Mouse (Mus musculus): ENCODE data around the gene Zdbf2.

DNA sequence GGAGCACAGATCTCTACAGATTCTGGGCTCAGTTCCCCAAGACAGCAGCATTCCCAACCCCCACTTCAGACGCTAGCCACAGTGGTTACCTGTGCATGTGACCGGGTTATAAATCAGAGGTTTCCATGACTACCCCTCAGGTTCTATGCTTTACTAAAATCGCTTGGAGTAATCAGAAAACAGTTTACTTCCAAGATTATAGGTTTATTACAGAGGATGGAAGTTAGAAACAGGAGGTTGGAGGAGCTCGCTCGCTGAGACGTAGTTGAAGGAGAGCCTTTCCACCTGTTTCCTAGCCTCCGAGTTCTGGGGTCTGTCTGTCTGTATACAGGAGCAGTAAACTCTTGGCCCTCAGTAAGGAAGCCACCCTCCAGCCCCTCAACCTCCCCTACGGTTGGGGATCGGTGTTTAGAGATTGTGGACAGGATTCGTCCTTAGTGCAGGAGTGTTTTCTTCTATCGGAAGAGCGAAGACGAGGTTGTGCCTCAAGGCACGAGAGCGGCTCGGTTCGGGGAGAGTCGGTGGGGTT lies 25.2 kb upstream of the Zdbf2 start:
- TF ChIP-seq EP300 (IDR thresholded peaks at IDR 0.05; ENCODE audit: low read depth), result no peak
- TF ChIP-seq CTCF (IDR thresholded peaks at IDR 0.05; ENCODE audit: low read depth), result no peak
